ENCODE assay signal across 8 mouse cellular contexts in genomic region chr10:80855749-80856073, GRCm38 (mm10). TPM values are rescaled to one million over a fixed set of nuclear protein-coding genes. Genes with fewer than 3 reads are reported as not detected.
DNase-seq lines count a peak whose midpoint lies in the region; ATAC-seq and TF ChIP-seq lines count a peak whose summit lies in the region.

No protein-coding gene starts in this region.

- peak; percentile 21 for DNase-seq in embryo, embryonic 10 days (ENCODE audit: low spot score)
- no peak for DNase-seq in embryo, embryonic 10.5 days (ENCODE audit: low spot score)
- DNase-seq in 416B (ENCODE audit: low read depth), result peak; percentile 36
- no peak for DNase-seq in embryonic facial prominence, embryonic 11.5 days (ENCODE audit: low spot score)
- peak; percentile 50 for DNase-seq in limb, embryonic 10.5 days (ENCODE audit: low spot score)
- DNase-seq in thymus, postnatal 14 days, result no peak

- 16% methylated on average over 11 of the region's 11 CpGs for WGBS in embryonic facial prominence, embryonic 11.5 days
- WGBS in limb, embryonic 10.5 days, result 26% methylated on average over 11 of the region's 11 CpGs
- 15% methylated on average over 11 of the region's 11 CpGs for WGBS in small intestine, adult 2 months

- TF ChIP-seq CTCF in small intestine, adult 2 months (IDR thresholded peaks at IDR 0.05; ENCODE audit: extremely low read depth, insufficient read length, insufficient replicate concordance, low read depth, low read length), result no peak

- peak overlapping the region; percentile 87 for H3K9ac ChIP-seq in embryonic facial prominence, embryonic 11.5 days (replicated peaks; ENCODE audit: low read length)

- no peaks in the 10 kb centered on the region for H3K9me3 ChIP-seq in embryonic facial prominence, embryonic 11.5 days (replicated peaks; ENCODE audit: control insufficient read depth, low read length)
- no peaks in the 10 kb centered on the region for H3K9me3 ChIP-seq in limb, embryonic 10.5 days (replicated peaks)

- H3K4me1 ChIP-seq in embryonic facial prominence, embryonic 11.5 days (ENCODE audit: control insufficient read depth, insufficient read depth, low read length), result peaks cover 3% of the 10 kb centered on the region; the same call in 1 of the 2 replicates
- peaks cover 39% of the 10 kb centered on the region for H3K4me1 ChIP-seq in limb, embryonic 10.5 days
- H3K4me1 ChIP-seq in small intestine, adult 2 months (ENCODE audit: control insufficient read depth, insufficient read depth, insufficient read length, low read length), result peaks cover 16% of the 10 kb centered on the region

- no peak for TF ChIP-seq POLR2A in small intestine, adult 2 months (IDR thresholded peaks at IDR 0.05; ENCODE audit: low read depth, low read length)

- peak overlapping the region; percentile 89 for H3K4me3 ChIP-seq in embryonic facial prominence, embryonic 11.5 days (ENCODE audit: low read depth, low read length)
- peak overlapping the region; percentile 99 for H3K4me3 ChIP-seq in limb, embryonic 10.5 days
- peak overlapping the region; percentile 81 for H3K4me3 ChIP-seq in small intestine, adult 2 months (ENCODE audit: low read depth, low read length)

- H3K36me3 ChIP-seq in embryonic facial prominence, embryonic 11.5 days (replicated peaks; ENCODE audit: control insufficient read depth, insufficient read depth, low read depth, low read length), result peaks cover 4% of the 10 kb centered on the region
- peaks cover 29% of the 10 kb centered on the region for H3K36me3 ChIP-seq in limb, embryonic 10.5 days
- H3K36me3 ChIP-seq in small intestine, adult 2 months (ENCODE audit: control insufficient read depth, insufficient read depth, low read length), result peaks cover 12% of the 10 kb centered on the region

- peak overlapping the region; percentile 95 for H3K4me2 ChIP-seq in embryonic facial prominence, embryonic 11.5 days (ENCODE audit: low read depth, low read length)

- no peak; the same call in 1 of the 2 replicates for ATAC-seq in embryonic facial prominence, embryonic 11.5 days (replicated peaks; ENCODE audit: insufficient number of reproducible peaks, low FRiP score, low TSS enrichment, low read depth)
- ATAC-seq in frontal cortex, adult (ENCODE audit: low TSS enrichment), result no peak

- no peaks in the 10 kb centered on the region for H3K27me3 ChIP-seq in embryonic facial prominence, embryonic 11.5 days (ENCODE audit: control insufficient read depth, insufficient read depth, low read length)
- H3K27me3 ChIP-seq in limb, embryonic 10.5 days (ENCODE audit: low read depth, poor library complexity, severe bottlenecking), result no peaks in the 10 kb centered on the region
- H3K27me3 ChIP-seq in small intestine, adult 2 months (ENCODE audit: control insufficient read depth, insufficient read depth, low read length), result no peaks in the 10 kb centered on the region

- H3K27ac ChIP-seq in embryonic facial prominence, embryonic 11.5 days (replicated peaks; ENCODE audit: low read depth, low read length), result no peak overlapping the region
- H3K27ac ChIP-seq in limb, embryonic 10.5 days, result peak overlapping the region; percentile 83
- no peak overlapping the region for H3K27ac ChIP-seq in small intestine, adult 2 months (ENCODE audit: insufficient read depth, low read depth, low read length)

RNA-seq across cellular contexts. Expression of gene Sppl2b, which starts 0.6 kb away (rescaled TPM):
- polyA plus RNA-seq in embryonic facial prominence, embryonic 11.5 days (2014; fragmentation: Nextera tagmentation; extraction: Ambion mirVana), result 17.1 and 19.7 TPM in 2 replicates
- polyA plus RNA-seq in limb, embryonic 10.5 days (2016; fragmentation: Nextera tagmentation; extraction: Ambion mirVana), result 44.9 and 48.5 TPM in 2 replicates
- polyA plus RNA-seq in small intestine, adult 2 months (2012; rRNA removed), result 43.1 and 81.2 TPM in 2 replicates

RNA-seq across cellular contexts. Expression of gene Lsm7, which starts 0.7 kb away (rescaled TPM):
- 282 and 329 TPM in 2 replicates for polyA plus RNA-seq in embryonic facial prominence, embryonic 11.5 days (2014; fragmentation: Nextera tagmentation; extraction: Ambion mirVana)
- 358 and 440 TPM in 2 replicates for polyA plus RNA-seq in limb, embryonic 10.5 days (2016; fragmentation: Nextera tagmentation; extraction: Ambion mirVana)
- 61.1 and 82.7 TPM in 2 replicates for polyA plus RNA-seq in small intestine, adult 2 months (2012; rRNA removed)

RNA-seq across cellular contexts. Expression of gene Lingo3, which starts 11.9 kb away (rescaled TPM):
- polyA plus RNA-seq in embryonic facial prominence, embryonic 11.5 days (2014; fragmentation: Nextera tagmentation; extraction: Ambion mirVana), result 0.49 and 0.67 TPM in 2 replicates
- 0.44 and 0.60 TPM in 2 replicates for polyA plus RNA-seq in limb, embryonic 10.5 days (2016; fragmentation: Nextera tagmentation; extraction: Ambion mirVana)
- 0.06 and 0.08 TPM in 2 replicates for polyA plus RNA-seq in small intestine, adult 2 months (2012; rRNA removed)

RNA-seq across cellular contexts. Expression of gene Tmprss9, which starts 15.9 kb away (rescaled TPM):
- polyA plus RNA-seq in embryonic facial prominence, embryonic 11.5 days (2014; fragmentation: Nextera tagmentation; extraction: Ambion mirVana), result 0.06 TPM in 2 replicates
- polyA plus RNA-seq in limb, embryonic 10.5 days (2016; fragmentation: Nextera tagmentation; extraction: Ambion mirVana), result 0.04 TPM in 2 replicates
- 0.66 and 1.3 TPM in 2 replicates for polyA plus RNA-seq in small intestine, adult 2 months (2012; rRNA removed)

RNA-seq across cellular contexts. Expression of gene Oaz1, which starts 29.3 kb away (rescaled TPM):
- 1,818 and 1,942 TPM in 2 replicates for polyA plus RNA-seq in embryonic facial prominence, embryonic 11.5 days (2014; fragmentation: Nextera tagmentation; extraction: Ambion mirVana)
- 2,414 and 2,486 TPM in 2 replicates for polyA plus RNA-seq in limb, embryonic 10.5 days (2016; fragmentation: Nextera tagmentation; extraction: Ambion mirVana)
- polyA plus RNA-seq in small intestine, adult 2 months (2012; rRNA removed), result 771 and 1,172 TPM in 2 replicates

Comparison
In these comparisons a context has a peak if more than half of its experiments do, and no peak if none do; other contexts are left out.
1. DNase-seq: peak in embryo, embryonic 10 days (single experiment), 416B (single experiment) and limb, embryonic 10.5 days (single experiment); none in embryo, embryonic 10.5 days (single experiment), embryonic facial prominence, embryonic 11.5 days (single experiment) and thymus, postnatal 14 days (single experiment).
2. Peak in every context shown above with its lines, with median percentiles within 50 percentile points of each other: H3K4me3 ChIP-seq.